In genomic region chr2:132262879-132263398, GRCm38 (mm10) we compare ENCODE assay signal across 7 mouse cellular contexts. TPM values are rescaled to one million over a fixed set of nuclear protein-coding genes. Genes with fewer than 3 reads are reported as not detected.
A peak's percentile ranks its signal among the peaks of the same experiment; 100 is the strongest.
DNase-seq lines count a peak whose midpoint lies in the region; ATAC-seq and TF ChIP-seq lines count a peak whose summit lies in the region.

Gene Cds2 (plus strand): TSS chr2:132263148.

- H3K36me3 ChIP-seq in embryonic facial prominence, embryonic 10.5 days (replicated peaks): no peaks in the 10 kb centered on the region
- no peaks in the 10 kb centered on the region for H3K36me3 ChIP-seq in intestine, postnatal 0 days (ENCODE audit: control insufficient read depth, insufficient read depth)
- no peaks in the 10 kb centered on the region for H3K36me3 ChIP-seq in midbrain, embryonic 12.5 days
- H3K36me3 ChIP-seq in small intestine, adult 2 months (ENCODE audit: control insufficient read depth, insufficient read depth, low read length): no peaks in the 10 kb centered on the region

- H3K9me3 ChIP-seq in embryonic facial prominence, embryonic 10.5 days: no peaks in the 10 kb centered on the region
- no peaks in the 10 kb centered on the region for H3K9me3 ChIP-seq in intestine, postnatal 0 days (ENCODE audit: control insufficient read depth)
- no peaks in the 10 kb centered on the region for H3K9me3 ChIP-seq in midbrain, embryonic 12.5 days

- peak; percentile 100 for DNase-seq in adrenal gland, postnatal 10 days
- DNase-seq in embryonic facial prominence, embryonic 10.5 days (ENCODE audit: low spot score): peak; percentile 99
- DNase-seq in gonadal fat pad, adult 2 months (ENCODE audit: low read depth): peak; percentile 88
- DNase-seq in left cerebral cortex, postnatal 4 days: peak; percentile 99

- peak within 1 kb of the TSS; percentile 95 for H3K4me3 ChIP-seq in embryonic facial prominence, embryonic 10.5 days
- peak within 1 kb of the TSS; percentile 93 for H3K4me3 ChIP-seq in intestine, postnatal 0 days (ENCODE audit: low read depth, low read length)
- peak within 1 kb of the TSS; percentile 86 for H3K4me3 ChIP-seq in midbrain, embryonic 12.5 days
- peak within 1 kb of the TSS; percentile 80 for H3K4me3 ChIP-seq in small intestine, adult 2 months (ENCODE audit: low read depth, low read length)

- peak within 1 kb of the TSS; percentile 92 for H3K27ac ChIP-seq in embryonic facial prominence, embryonic 10.5 days (replicated peaks)
- H3K27ac ChIP-seq in intestine, postnatal 0 days (ENCODE audit: low read depth, low read length): peak within 1 kb of the TSS; percentile 81
- peak within 1 kb of the TSS; percentile 88 for H3K27ac ChIP-seq in midbrain, embryonic 12.5 days (replicated peaks)
- H3K27ac ChIP-seq in small intestine, adult 2 months (ENCODE audit: insufficient read depth, low read depth, low read length): peak within 1 kb of the TSS; percentile 48

- TF ChIP-seq POLR2A in small intestine, adult 2 months (IDR thresholded peaks at IDR 0.05; ENCODE audit: low read depth, low read length): peak; percentile 68; the same call in 1 of the 2 replicates

- no peaks in the 10 kb centered on the region for H3K27me3 ChIP-seq in embryonic facial prominence, embryonic 10.5 days (replicated peaks; ENCODE audit: low read depth, poor library complexity, severe bottlenecking)
- H3K27me3 ChIP-seq in intestine, postnatal 0 days (replicated peaks; ENCODE audit: control insufficient read depth, insufficient read depth, low read length): no peaks in the 10 kb centered on the region
- no peaks in the 10 kb centered on the region for H3K27me3 ChIP-seq in midbrain, embryonic 12.5 days
- no peaks in the 10 kb centered on the region for H3K27me3 ChIP-seq in small intestine, adult 2 months (ENCODE audit: control insufficient read depth, insufficient read depth, low read length)

- WGBS in embryonic facial prominence, embryonic 10.5 days: under 1% methylated on average over 49 of the region's 49 CpGs
- WGBS in intestine, postnatal 0 days: under 1% methylated on average over 49 of the region's 49 CpGs
- WGBS in midbrain, embryonic 12.5 days: under 1% methylated on average over 34 of the region's 49 CpGs
- WGBS in small intestine, adult 2 months: under 1% methylated on average over 48 of the region's 49 CpGs

- peak; percentile 97 for TF ChIP-seq CTCF in intestine, postnatal 0 days (IDR thresholded peaks at IDR 0.05; ENCODE audit: low read depth)
- TF ChIP-seq CTCF in small intestine, adult 2 months (IDR thresholded peaks at IDR 0.05; ENCODE audit: extremely low read depth, insufficient read length, insufficient replicate concordance, low read depth, low read length): peak; percentile 87

- peak; percentile 100 for ATAC-seq in intestine, postnatal 0 days
- ATAC-seq in midbrain, embryonic 12.5 days (ENCODE audit: low FRiP score, low read depth): peak; percentile 98

- H3K4me1 ChIP-seq in embryonic facial prominence, embryonic 10.5 days: peaks cover 16% of the 10 kb centered on the region
- H3K4me1 ChIP-seq in intestine, postnatal 0 days (replicated peaks; ENCODE audit: control insufficient read depth, insufficient read depth, low read length): 0 out of 2 replicates have a peak, but pooled peaks cover 3% of the 10 kb centered on the region
- peaks cover 15% of the 10 kb centered on the region for H3K4me1 ChIP-seq in midbrain, embryonic 12.5 days
- H3K4me1 ChIP-seq in small intestine, adult 2 months (ENCODE audit: control insufficient read depth, insufficient read depth, insufficient read length, low read length): peaks cover 8% of the 10 kb centered on the region

- peak within 1 kb of the TSS; percentile 93 for H3K4me2 ChIP-seq in intestine, postnatal 0 days (replicated peaks; ENCODE audit: low read depth)
- H3K4me2 ChIP-seq in midbrain, embryonic 12.5 days (replicated peaks): peak within 1 kb of the TSS; percentile 62

- peak within 1 kb of the TSS; percentile 85 for H3K9ac ChIP-seq in intestine, postnatal 0 days (ENCODE audit: low read depth, low read length)
- peak within 1 kb of the TSS; percentile 94 for H3K9ac ChIP-seq in midbrain, embryonic 12.5 days (replicated peaks)

- intact Hi-C loops in left cerebral cortex, postnatal 4 days (cut with DNase I): no loop called here

RNA-seq across cellular contexts. Expression of gene Cds2, which starts in this region (rescaled TPM):
- 10 to 100 TPM; 52.2 to 54.9 TPM for total RNA-seq in adrenal gland, postnatal 10 days (2021)
- polyA plus RNA-seq in embryonic facial prominence, embryonic 10.5 days (2016; fragmentation: Nextera tagmentation; extraction: Ambion mirVana): 20.0 and 23.2 TPM in 2 replicates
- 36.9 and 37.9 TPM in 2 replicates for polyA plus RNA-seq in gonadal fat pad, adult 2 months (2012; rRNA removed)
- polyA plus RNA-seq in intestine, postnatal 0 days (2015; fragmentation: Nextera tagmentation; extraction: Ambion mirVana): 16.2 and 17.3 TPM in 2 replicates
- total RNA-seq in left cerebral cortex, postnatal 4 days (2021): 100 to 1,000 TPM in 1 of 2 experiments, 10 to 100 TPM in 1; 96.4 to 110 TPM
- 33.5 and 34.7 TPM in 2 replicates for polyA plus RNA-seq in midbrain, embryonic 12.5 days (2016; fragmentation: Nextera tagmentation; extraction: Ambion mirVana)
- 9.6 and 21.2 TPM in 2 replicates for polyA plus RNA-seq in small intestine, adult 2 months (2012; rRNA removed)

Comparison
In these comparisons a context has a peak if more than half of its experiments do, and no peak if none do; other contexts are left out.
1. Peak in every context shown above with its lines: DNase-seq, ATAC-seq, H3K4me3 ChIP-seq and H3K27ac ChIP-seq.